21 mouse cellular contexts compared by ENCODE assay signal in genomic region chr10:61422861-61423260, GRCm38 (mm10). TPM values are rescaled to one million over a fixed set of nuclear protein-coding genes. Genes with fewer than 3 reads are reported as not detected.
A peak's percentile ranks its signal among the peaks of the same experiment; 100 is the strongest.
DNase-seq lines count a peak whose midpoint lies in the region; ATAC-seq and TF ChIP-seq lines count a peak whose summit lies in the region.
"Had no signal": no experiment of that assay in that cellular context is flagged by ENCODE, and none has a peak within 500 bp of the region (broad histone marks: within the 10 kb centered on the region; RNA-seq: fewer than 3 reads in every experiment).

No protein-coding gene starts in this region.

- 46% methylated on average over 12 of the region's 12 CpGs for WGBS in liver, adult 2 months

- DNase-seq in liver, adult 2 months (ENCODE audit: extremely low read depth, low read depth, low spot score) = peak; percentile 77
- DNase-seq in liver = no peak
- peak; percentile 11 for DNase-seq in lung, postnatal 36 days
- no peak for DNase-seq in lung, postnatal 4 days
- no peak for DNase-seq in cerebellum, adult 9-10 months
- DNase-seq in layer of hippocampus, adult 2 months (ENCODE audit: low spot score in 2 of 2) = no peak
- DNase-seq: adrenal gland, adult 8-10 months; cerebellum, adult 2 months had no signal

- peak; percentile 61 for ATAC-seq in megakaryocyte, adult 5-6 weeks (ENCODE audit: poor library complexity, severe bottlenecking)
- ATAC-seq: forebrain, embryonic 14.5 days had no signal

- peak overlapping the region; percentile 35 for H3K4me3 ChIP-seq in liver, adult 2 months (ENCODE audit: insufficient read depth, low read depth, low read length)
- peak overlapping the region; percentile 65 for H3K4me3 ChIP-seq in E14TG2a.4 (replicated peaks; ENCODE audit: low read length)
- no peak overlapping the region for H3K4me3 ChIP-seq in layer of hippocampus, adult 2 months
- H3K4me3 ChIP-seq: embryonic facial prominence, embryonic 15.5 days; erythroblast, embryonic 14.5 days; forebrain, embryonic 10.5 days; gastrocnemius, adult 2 months; heart, adult 2 months; heart, embryonic 12.5 days; hindbrain, embryonic 10.5 days had no signal

- no peak for TF ChIP-seq POLR2A in liver, adult 2 months (IDR thresholded peaks at IDR 0.05; ENCODE audit: extremely low read depth, insufficient read depth, low read length)

- H3K27me3 ChIP-seq in liver, adult 2 months (ENCODE audit: control insufficient read depth, insufficient read depth, low read length) = no peaks in the 10 kb centered on the region
- H3K27me3 ChIP-seq in E14TG2a.4 (ENCODE audit: insufficient read depth, low read length) = no peaks in the 10 kb centered on the region

- peak overlapping the region; percentile 58 for H3K9ac ChIP-seq in liver, adult 2 months (ENCODE audit: low read depth, low read length)
- H3K9ac ChIP-seq: embryonic facial prominence, embryonic 15.5 days; heart, embryonic 12.5 days; hindbrain, embryonic 14.5 days had no signal

- H3K27ac ChIP-seq in liver, adult 2 months (replicated peaks; ENCODE audit: insufficient read depth, low read depth, low read length) = peak overlapping the region; percentile 88
- H3K27ac ChIP-seq in layer of hippocampus, adult 2 months = no peak overlapping the region
- H3K27ac ChIP-seq: embryonic facial prominence, embryonic 15.5 days; forebrain, embryonic 10.5 days; gastrocnemius, adult 2 months; heart, adult 2 months; hindbrain, embryonic 10.5 days; hindbrain, embryonic 14.5 days had no signal

- H3K79me2 ChIP-seq in liver, adult 2 months (ENCODE audit: control insufficient read depth, insufficient read depth, low read length) = no peaks in the 10 kb centered on the region

- no peaks in the 10 kb centered on the region for H3K9me3 ChIP-seq in E14TG2a.4 (ENCODE audit: low read length)
- H3K9me3 ChIP-seq: embryonic facial prominence, embryonic 15.5 days; forebrain, embryonic 10.5 days; heart, embryonic 12.5 days; hindbrain, embryonic 10.5 days had no signal

- H3K36me3 ChIP-seq in liver, adult 2 months (ENCODE audit: control insufficient read depth, insufficient read depth, low read length) = no peaks in the 10 kb centered on the region
- H3K36me3 ChIP-seq in E14TG2a.4 (ENCODE audit: insufficient read depth, low read length) = peaks cover 82% of the 10 kb centered on the region
- H3K36me3 ChIP-seq: embryonic facial prominence, embryonic 15.5 days; forebrain, embryonic 10.5 days; heart, embryonic 12.5 days had no signal

- peaks cover 43% of the 10 kb centered on the region for H3K4me1 ChIP-seq in liver, adult 2 months (ENCODE audit: control insufficient read depth, insufficient read depth, low read length)
- H3K4me1 ChIP-seq in E14TG2a.4 (replicated peaks; ENCODE audit: low read depth, low read length) = peaks cover 73% of the 10 kb centered on the region

- TF ChIP-seq CTCF in liver, adult 2 months (IDR thresholded peaks at IDR 0.05; ENCODE audit: low read depth, low read length) = no peak
- no peak for TF ChIP-seq CTCF in E14TG2a.4 (conservative IDR thresholded peaks at IDR 0.05; ENCODE audit: low read length)
- TF ChIP-seq CTCF in layer of hippocampus, adult 2 months (conservative IDR thresholded peaks at IDR 0.05) = no peak

RNA-seq across cellular contexts. Expression of gene Nodal, which starts 5.1 kb away (rescaled TPM):
- total RNA-seq in liver, adult 2 months (2014; rRNA removed) = 0.18 and 0.27 TPM in 2 replicates
- polyA plus RNA-seq in liver, adult 2 months (2012; rRNA removed) = 0.06 and 0.17 TPM in 2 replicates
- not detected in 2 replicates for total RNA-seq in megakaryocyte, adult 5-6 weeks (2015)
- not detected in 2 replicates for total RNA-seq in megakaryocyte, adult 5-6 weeks (2017)
- total RNA-seq in layer of hippocampus, adult 2 months (2021) = under 1 TPM; 0.23 to 0.27 TPM
- total RNA-seq: adrenal gland, adult 8-10 months; adrenal gland, postnatal 36 days; common myeloid progenitor, adult 5-6 weeks had no signal
- polyA plus RNA-seq: forebrain, embryonic 14.5 days; heart, embryonic 12.5 days had no signal

RNA-seq across cellular contexts. Expression of gene Eif4ebp2, which starts 29.6 kb away (rescaled TPM):
- 28.2 and 51.6 TPM in 2 replicates for total RNA-seq in liver, adult 2 months (2014; rRNA removed)
- 117 and 136 TPM in 2 replicates for polyA plus RNA-seq in liver, adult 2 months (2012; rRNA removed)
- total RNA-seq in megakaryocyte, adult 5-6 weeks (2015) = 159 and 179 TPM in 2 replicates
- 13.0 and 17.5 TPM in 2 replicates for total RNA-seq in megakaryocyte, adult 5-6 weeks (2017)
- total RNA-seq in layer of hippocampus, adult 2 months (2021) = 10 to 100 TPM; 47.6 to 57.0 TPM

RNA-seq across cellular contexts. Expression of gene Pald1, which starts 39.5 kb away (rescaled TPM):
- 7.5 and 8.0 TPM in 2 replicates for total RNA-seq in liver, adult 2 months (2014; rRNA removed)
- 6.6 and 8.1 TPM in 2 replicates for polyA plus RNA-seq in liver, adult 2 months (2012; rRNA removed)
- total RNA-seq in megakaryocyte, adult 5-6 weeks (2015) = 0.16 TPM in 1 of 2 replicates, not detected in the other
- total RNA-seq in megakaryocyte, adult 5-6 weeks (2017) = 0.77 and 2.1 TPM in 2 replicates
- total RNA-seq in layer of hippocampus, adult 2 months (2021) = 10 to 100 TPM; 15.2 to 16.3 TPM

RNA-seq across cellular contexts. Expression of gene Lrrc20, which starts 52.7 kb away (rescaled TPM):
- 2.3 and 2.4 TPM in 2 replicates for total RNA-seq in liver, adult 2 months (2014; rRNA removed)
- polyA plus RNA-seq in liver, adult 2 months (2012; rRNA removed) = 4.8 and 5.4 TPM in 2 replicates
- 6.6 and 6.7 TPM in 2 replicates for total RNA-seq in megakaryocyte, adult 5-6 weeks (2015)
- 6.9 and 7.0 TPM in 2 replicates for total RNA-seq in megakaryocyte, adult 5-6 weeks (2017)
- 10 to 100 TPM; 21.4 to 24.4 TPM for total RNA-seq in layer of hippocampus, adult 2 months (2021)

Comparison
In these comparisons a context has a peak if more than half of its experiments do, and no peak if none do; other contexts are left out.
1. DNase-seq: peak in liver, adult 2 months (single experiment) and lung, postnatal 36 days (single experiment); none in liver (single experiment), lung, postnatal 4 days (0 of 2), cerebellum, adult 9-10 months (single experiment) and layer of hippocampus, adult 2 months (0 of 2).